Mouse (Mus musculus): ENCODE data around the gene Ric1.

DNA sequence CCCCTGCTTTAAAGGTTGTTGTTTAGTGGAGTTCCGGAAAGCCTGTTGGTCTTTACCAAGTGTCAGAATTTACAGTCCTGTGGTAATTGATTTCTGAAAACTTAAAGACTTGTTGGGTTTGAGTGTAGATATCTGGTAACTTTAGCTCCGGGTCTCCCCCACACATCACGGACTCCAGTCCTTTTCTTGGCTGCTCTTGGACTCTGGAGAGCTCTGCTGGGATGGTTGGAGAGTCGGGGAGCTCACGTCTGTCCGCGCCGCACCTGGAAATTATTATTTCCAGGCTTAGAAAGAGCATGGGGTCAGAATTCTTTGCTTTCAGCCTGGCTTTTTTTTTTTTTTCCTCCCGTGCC is 1.1 kb downstream of the Ric1 start:
- TF ChIP-seq CTCF (IDR thresholded peaks at IDR 0.05; ENCODE audit: control insufficient read depth, insufficient read depth, insufficient read length) (no peak), MYOG (IDR thresholded peaks at IDR 0.05; ENCODE audit: control insufficient read depth, extremely low read depth, insufficient read length) (no peak), USF1 (IDR thresholded peaks at IDR 0.05; ENCODE audit: low read depth) (no peak), FOSL1 (IDR thresholded peaks at IDR 0.05; ENCODE audit: insufficient read depth, low read length, poor library complexity, severe bottlenecking) (no peak), CEBPB (IDR thresholded peaks at IDR 0.05; ENCODE audit: low read depth) (no peak), MYOD1 (IDR thresholded peaks at IDR 0.05; ENCODE audit: control insufficient read depth, insufficient read length, low read depth) (no peak)
